In the genomic region with DNA sequence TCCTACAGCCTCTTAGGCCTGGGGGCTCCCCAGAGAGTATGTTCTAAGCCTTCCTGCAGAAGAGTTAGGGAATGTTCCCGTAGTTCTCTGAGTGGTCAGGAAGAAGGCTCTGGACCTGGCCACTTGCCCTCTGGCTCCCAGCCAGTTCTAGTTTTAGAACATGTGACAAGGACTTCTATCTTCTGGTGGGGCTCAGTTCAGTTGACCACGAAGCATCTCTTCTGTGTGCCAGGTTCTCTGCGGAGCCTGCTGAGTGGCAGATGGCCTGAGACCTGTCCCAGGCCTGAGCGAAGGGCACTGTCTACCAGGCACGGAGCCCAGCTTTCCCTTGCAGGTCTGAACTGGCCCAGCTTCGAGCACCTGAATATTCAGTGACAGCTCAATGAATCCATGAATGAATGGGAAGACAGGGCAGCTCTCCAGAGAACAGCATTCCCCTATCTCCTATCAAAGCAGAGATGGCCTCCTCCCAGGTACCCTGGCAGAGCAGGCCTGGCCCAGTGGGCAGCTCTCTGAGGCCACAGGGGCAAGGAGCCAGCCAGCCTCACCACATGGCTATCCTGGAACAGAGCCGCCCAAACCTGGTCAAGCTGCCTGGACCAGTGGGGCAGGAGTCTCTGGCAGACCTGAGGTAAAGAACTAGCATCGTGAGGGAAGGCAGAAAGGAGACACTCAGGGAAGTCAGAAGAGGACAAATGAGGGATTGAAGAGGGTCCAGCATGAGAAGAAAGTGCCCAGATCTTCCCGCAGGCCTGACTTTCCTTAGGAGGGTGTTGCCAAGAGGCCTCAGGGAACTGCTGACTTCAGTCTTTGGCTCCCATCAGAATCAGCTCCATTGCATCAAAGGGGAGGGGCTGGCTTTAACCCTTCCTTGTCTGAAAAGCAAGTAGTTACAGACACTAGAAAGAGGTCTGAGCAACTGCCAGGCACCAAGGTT, we compare ENCODE assay signal across 8 mouse cellular contexts.
A peak's percentile ranks its signal among the peaks of the same experiment; 100 is the strongest.
DNase-seq lines count a peak whose midpoint lies in the region; ATAC-seq and TF ChIP-seq lines count a peak whose summit lies in the region.
"Had no signal": no experiment of that assay in that cellular context is flagged by ENCODE, and none has a peak within 500 bp of the region (broad histone marks: within the 10 kb centered on the region; RNA-seq: fewer than 3 reads in every experiment).

No protein-coding gene starts in this region.

- H3K27me3 ChIP-seq in embryonic facial prominence, embryonic 15.5 days, result no peaks in the 10 kb centered on the region
- H3K27me3 ChIP-seq in liver, postnatal 0 days (ENCODE audit: insufficient read depth, low read length), result no peaks in the 10 kb centered on the region
- H3K27me3 ChIP-seq in neural tube, embryonic 15.5 days (replicated peaks), result no peaks in the 10 kb centered on the region
- H3K27me3 ChIP-seq: liver, embryonic 13.5 days had no signal

- WGBS in embryonic facial prominence, embryonic 15.5 days, result 33% methylated on average over 9 of the region's 9 CpGs
- 48% methylated on average over 9 of the region's 9 CpGs for WGBS in liver, postnatal 0 days (ENCODE audit: insufficient replicate concordance)
- 59% methylated on average over 9 of the region's 9 CpGs for WGBS in neural tube, embryonic 15.5 days

- no peak for ATAC-seq in embryonic facial prominence, embryonic 15.5 days (ENCODE audit: insufficient number of reproducible peaks, low FRiP score, low TSS enrichment, low read depth)
- ATAC-seq in liver, postnatal 0 days, result 0 out of 2 replicates have a peak, but pooled peaks have one; percentile 13
- no peak for ATAC-seq in neural tube, embryonic 15.5 days (ENCODE audit: low FRiP score)

- no peak for TF ChIP-seq EP300 in liver, postnatal 0 days (IDR thresholded peaks at IDR 0.05; ENCODE audit: low read depth)

- no peak for TF ChIP-seq CTCF in liver, postnatal 0 days (IDR thresholded peaks at IDR 0.05; ENCODE audit: low read depth)

- no peak overlapping the region for H3K9ac ChIP-seq in embryonic facial prominence, embryonic 15.5 days
- no peak overlapping the region for H3K9ac ChIP-seq in liver, postnatal 0 days (replicated peaks)
- no peak overlapping the region for H3K9ac ChIP-seq in neural tube, embryonic 15.5 days (replicated peaks)
- H3K9ac ChIP-seq: liver, embryonic 13.5 days had no signal

- intact Hi-C loops in heart, postnatal 25 days (cut with DNase I), result no loop called here

- H3K4me2 ChIP-seq in embryonic facial prominence, embryonic 15.5 days (replicated peaks), result no peak overlapping the region
- H3K4me2 ChIP-seq in liver, postnatal 0 days (ENCODE audit: low read depth, low read length), result no peak overlapping the region
- H3K4me2 ChIP-seq in neural tube, embryonic 15.5 days, result no peak overlapping the region
- H3K4me2 ChIP-seq: liver, embryonic 13.5 days had no signal

- H3K27ac ChIP-seq in embryonic facial prominence, embryonic 15.5 days (replicated peaks), result peak overlapping the region; percentile 63
- H3K27ac ChIP-seq in liver, postnatal 0 days (ENCODE audit: low read depth), result no peak overlapping the region
- H3K27ac ChIP-seq in neural tube, embryonic 15.5 days (replicated peaks), result no peak overlapping the region
- H3K27ac ChIP-seq: liver, embryonic 13.5 days had no signal

- no peaks in the 10 kb centered on the region for H3K9me3 ChIP-seq in embryonic facial prominence, embryonic 15.5 days (replicated peaks)
- H3K9me3 ChIP-seq in liver, postnatal 0 days (ENCODE audit: low read length), result no peaks in the 10 kb centered on the region
- H3K9me3 ChIP-seq in neural tube, embryonic 15.5 days (replicated peaks), result no peaks in the 10 kb centered on the region
- H3K9me3 ChIP-seq: liver, embryonic 13.5 days had no signal

- peaks cover 24% of the 10 kb centered on the region for H3K36me3 ChIP-seq in embryonic facial prominence, embryonic 15.5 days
- H3K36me3 ChIP-seq in liver, postnatal 0 days (replicated peaks; ENCODE audit: insufficient read depth, low read length), result no peaks in the 10 kb centered on the region
- no peaks in the 10 kb centered on the region for H3K36me3 ChIP-seq in neural tube, embryonic 15.5 days
- H3K36me3 ChIP-seq: liver, embryonic 13.5 days had no signal

- no peak overlapping the region for H3K4me3 ChIP-seq in embryonic facial prominence, embryonic 15.5 days (replicated peaks)
- H3K4me3 ChIP-seq in liver, postnatal 0 days (ENCODE audit: low read depth, low read length), result no peak overlapping the region
- H3K4me3 ChIP-seq in neural tube, embryonic 15.5 days (replicated peaks), result no peak overlapping the region
- H3K4me3 ChIP-seq: liver, embryonic 13.5 days had no signal

- DNase-seq in 3T3-L1 (ENCODE audit: low read depth, low spot score), result peak; percentile 80
- peak; percentile 58 for DNase-seq in adrenal gland, adult 2 months
- DNase-seq in heart, postnatal 25 days (ENCODE audit: low spot score), result peak; percentile 81
- peak; percentile 51 for DNase-seq in liver, postnatal 0 days
- DNase-seq in urinary bladder, postnatal 4 days (ENCODE audit: low spot score in 2 of 2), result peak; percentile 82 to 85
- DNase-seq: liver, embryonic 13.5 days had no signal

- peaks cover 41% of the 10 kb centered on the region for H3K4me1 ChIP-seq in embryonic facial prominence, embryonic 15.5 days
- peaks cover 14% of the 10 kb centered on the region for H3K4me1 ChIP-seq in liver, postnatal 0 days (ENCODE audit: insufficient read depth)
- 0 out of 2 replicates have a peak, but pooled peaks cover 6% of the 10 kb centered on the region for H3K4me1 ChIP-seq in neural tube, embryonic 15.5 days
